Mouse (Mus musculus): Measurements from ENCODE around the gene Tex9. TPM values are rescaled to one million over a fixed set of nuclear protein-coding genes. Genes with fewer than 3 reads are reported as not detected.

Gene Tex9
- polyA plus RNA-seq, 2 experiments, result 3.8 to 6.4 TPM

DNA sequence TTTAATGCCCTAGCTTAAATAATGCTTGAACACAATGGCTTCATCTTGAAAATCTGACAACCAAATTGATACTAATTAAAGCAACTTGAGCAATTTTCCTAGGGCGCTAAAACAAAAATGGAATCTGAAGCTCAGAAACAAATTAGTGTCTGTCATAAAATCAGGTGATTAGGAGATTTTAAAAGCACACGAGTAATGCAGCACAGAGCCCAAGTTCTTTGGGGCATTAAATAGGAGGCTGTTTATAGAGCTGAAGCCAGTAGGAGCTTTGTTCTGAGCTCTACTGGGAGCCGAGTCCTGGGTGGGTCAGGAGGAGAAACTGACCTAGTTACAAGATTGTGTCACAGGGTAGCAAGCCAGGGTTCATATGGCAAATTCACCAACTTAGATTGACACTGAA is 5.2 kb upstream of the Tex9 start:
- Histone ChIP-seq H3K4me1 (replicated peaks; ENCODE audit: control insufficient read depth in 2 of 2, insufficient read depth in 2 of 2, low read length in 1 of 2) (peaks cover 3 to 4% of the 10 kb centered on the region in 2 experiments), H3K27me3 (ENCODE audit: control insufficient read depth, insufficient read depth, low read length) (no peaks in the 10 kb centered on the region), H3K4me3 (ENCODE audit: insufficient read depth in 1 of 2, low read depth in 2 of 2, low read length in 2 of 2) (no peak overlapping the region), H3K9me3 (ENCODE audit: control insufficient read depth, low read length) (no peaks in the 10 kb centered on the region), H3K9ac (replicated peaks) (no peak overlapping the region), H3K36me3 (replicated peaks; ENCODE audit: control insufficient read depth, insufficient read depth, low read depth) (no peaks in the 10 kb centered on the region), H3K27ac (no peak overlapping the region), H3K4me2 (ENCODE audit: low read depth) (no peak overlapping the region)
- no peak for ATAC-seq (ENCODE audit: insufficient read depth)
- no peak for TF ChIP-seq EP300 (IDR thresholded peaks at IDR 0.05; ENCODE audit: low read depth)
- 71% methylated on average over 3 of the region's 3 CpGs for WGBS (ENCODE audit: insufficient replicate concordance)
- DNase-seq (ENCODE audit: low read depth in 3 of 3, low spot score in 3 of 3), result no peak

- Histone ChIP-seq H3K4me3 (ENCODE audit: insufficient read depth in 1 of 2, low read depth in 2 of 2, low read length in 2 of 2) (no peak overlapping the region), H3K4me1 (replicated peaks; ENCODE audit: control insufficient read depth in 2 of 2, insufficient read depth in 2 of 2, low read length in 1 of 2) (peaks cover 5 to 6% of the 10 kb centered on the region in 2 experiments), H3K9ac (replicated peaks) (no peak overlapping the region), H3K4me2 (ENCODE audit: low read depth) (no peak overlapping the region), H3K36me3 (replicated peaks; ENCODE audit: control insufficient read depth, insufficient read depth, low read depth) (no peaks in the 10 kb centered on the region), H3K9me3 (ENCODE audit: control insufficient read depth, low read length) (no peaks in the 10 kb centered on the region), H3K27me3 (ENCODE audit: control insufficient read depth, insufficient read depth, low read length) (no peaks in the 10 kb centered on the region), H3K27ac (no peak overlapping the region)
- DNase-seq (ENCODE audit: low read depth in 3 of 3, low spot score in 3 of 3) (no peak), ATAC-seq (ENCODE audit: insufficient read depth) (no peak)
- no peak for TF ChIP-seq CTCF (IDR thresholded peaks at IDR 0.05; ENCODE audit: low read depth)
- TF ChIP-seq EP300 (IDR thresholded peaks at IDR 0.05; ENCODE audit: low read depth), result no peak
- WGBS (ENCODE audit: insufficient replicate concordance), result 57% methylated on average over 2 of the region's 2 CpGs
These were observed 4.7 kb upstream of the Tex9 start for GRCm38 (mm10) chr9:72496691-72497090.

DNA sequence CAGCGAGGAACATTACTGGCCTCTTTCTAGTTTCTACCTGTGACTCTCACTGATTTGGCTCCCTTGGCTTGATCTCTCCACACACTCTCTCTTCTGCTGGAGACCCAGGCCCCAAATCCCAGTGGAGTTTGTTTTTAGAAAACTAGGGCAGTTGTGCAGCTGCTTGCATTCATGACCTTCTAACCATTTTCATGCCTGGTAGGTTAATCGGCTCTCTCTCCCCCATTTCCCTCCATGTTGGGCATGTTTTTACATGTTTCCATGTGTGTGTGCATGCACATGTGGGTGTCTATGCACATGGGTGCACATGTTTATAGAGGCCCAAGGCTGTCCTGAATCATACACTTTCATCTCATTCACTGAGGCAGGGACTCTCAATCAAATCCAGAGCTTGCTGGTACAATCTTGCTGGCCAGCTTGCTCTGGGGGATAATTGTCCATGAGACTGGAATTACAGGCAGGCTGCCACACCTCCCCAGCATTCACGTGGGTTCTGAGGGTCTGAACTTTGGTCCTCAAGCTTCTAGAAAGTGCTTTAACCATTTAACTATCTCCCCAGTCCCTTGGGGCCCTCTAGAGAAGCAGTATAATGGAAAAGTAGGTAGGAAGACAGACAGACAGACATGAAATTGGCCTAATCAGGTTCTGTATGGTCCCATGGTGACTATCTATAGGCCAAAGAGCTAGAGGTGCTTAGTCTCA is 2.1 kb upstream of the Tex9 start:
- Histone ChIP-seq H3K9me3 (ENCODE audit: control insufficient read depth, low read length) (no peaks in the 10 kb centered on the region), H3K4me1 (replicated peaks; ENCODE audit: control insufficient read depth in 2 of 2, insufficient read depth in 2 of 2, low read length in 1 of 2) (peaks cover 11 to 13% of the 10 kb centered on the region in 2 experiments), H3K4me2 (ENCODE audit: low read depth) (no peak overlapping the region), H3K27ac (no peak overlapping the region), H3K36me3 (replicated peaks; ENCODE audit: control insufficient read depth, insufficient read depth, low read depth) (no peaks in the 10 kb centered on the region), H3K4me3 (ENCODE audit: insufficient read depth in 1 of 2, low read depth in 2 of 2, low read length in 2 of 2) (no peak overlapping the region), H3K27me3 (ENCODE audit: control insufficient read depth, insufficient read depth, low read length) (no peaks in the 10 kb centered on the region), H3K9ac (replicated peaks) (no peak overlapping the region)
- ATAC-seq (ENCODE audit: insufficient read depth) (no peak), DNase-seq (ENCODE audit: low read depth in 3 of 3, low spot score in 3 of 3) (no peak)
- TF ChIP-seq EP300 (IDR thresholded peaks at IDR 0.05; ENCODE audit: low read depth), result no peak
- TF ChIP-seq CTCF (IDR thresholded peaks at IDR 0.05; ENCODE audit: low read depth), result no peak
- WGBS (ENCODE audit: insufficient replicate concordance), result 64% methylated on average over 3 of the region's 3 CpGs

GRCm38 (mm10) chr9:72493465-72493864 is 1.5 kb upstream of the Tex9 start:
- Histone ChIP-seq H3K4me1 (replicated peaks; ENCODE audit: control insufficient read depth in 2 of 2, insufficient read depth in 2 of 2, low read length in 1 of 2) (peaks cover 14 to 15% of the 10 kb centered on the region in 2 experiments), H3K4me2 (ENCODE audit: low read depth) (no peak overlapping the region), H3K9me3 (ENCODE audit: control insufficient read depth, low read length) (no peaks in the 10 kb centered on the region), H3K27me3 (ENCODE audit: control insufficient read depth, insufficient read depth, low read length) (no peaks in the 10 kb centered on the region), H3K4me3 (ENCODE audit: insufficient read depth in 1 of 2, low read depth in 2 of 2, low read length in 2 of 2) (no peak overlapping the region), H3K36me3 (replicated peaks; ENCODE audit: control insufficient read depth, insufficient read depth, low read depth) (no peaks in the 10 kb centered on the region), H3K9ac (replicated peaks) (no peak overlapping the region), H3K27ac (no peak overlapping the region)
- ATAC-seq (ENCODE audit: insufficient read depth) (no peak), DNase-seq (ENCODE audit: low read depth in 3 of 3, low spot score in 3 of 3) (no peak)
- TF ChIP-seq EP300 (IDR thresholded peaks at IDR 0.05; ENCODE audit: low read depth), result no peak
- TF ChIP-seq CTCF (IDR thresholded peaks at IDR 0.05; ENCODE audit: low read depth), result no peak
- 44% methylated on average over 2 of the region's 2 CpGs for WGBS (ENCODE audit: insufficient replicate concordance)

- no peaks in the 10 kb centered on the region for H3K36me3 ChIP-seq (replicated peaks; ENCODE audit: control insufficient read depth, insufficient read depth, low read depth)
- DNase-seq (ENCODE audit: low read depth in 3 of 3, low spot score in 3 of 3), result peak; percentile 79 to 85 (median 83)
- H3K27ac ChIP-seq, result peak overlapping the region; percentile 62
- TF ChIP-seq EP300 (IDR thresholded peaks at IDR 0.05; ENCODE audit: low read depth), result peak; percentile 20; the same call in 1 of the 2 replicates
- no peak for TF ChIP-seq CTCF (IDR thresholded peaks at IDR 0.05; ENCODE audit: low read depth)
- no peaks in the 10 kb centered on the region for H3K27me3 ChIP-seq (ENCODE audit: control insufficient read depth, insufficient read depth, low read length)
- H3K9me3 ChIP-seq (ENCODE audit: control insufficient read depth, low read length), result no peaks in the 10 kb centered on the region
- peak; percentile 95 for ATAC-seq (ENCODE audit: insufficient read depth)
- whole genome bisulfite sequencing (ENCODE audit: insufficient replicate concordance), result under 1% methylated on average over 32 of the region's 32 CpGs
- H3K4me2 ChIP-seq (ENCODE audit: low read depth), result peak overlapping the region; percentile 91
- H3K4me1 ChIP-seq (replicated peaks; ENCODE audit: control insufficient read depth in 2 of 2, insufficient read depth in 2 of 2, low read length in 1 of 2), result peaks cover 17 to 18% of the 10 kb centered on the region in 2 experiments
- H3K9ac ChIP-seq (replicated peaks), result peak overlapping the region; percentile 80
- peak overlapping the region; percentile 63 to 91 for H3K4me3 ChIP-seq (ENCODE audit: insufficient read depth in 1 of 2, low read depth in 2 of 2, low read length in 2 of 2)
These were observed 336 bp downstream of the Tex9 start for GRCm38 (mm10) chr9:72491559-72492193.
